Mouse (Mus musculus) left cerebral cortex, postnatal 4 days (tissue): ENCODE data around the gene 5330417C22Rik. TPM values are rescaled to one million over a fixed set of nuclear protein-coding genes. Genes with fewer than 3 reads are reported as not detected.

Source experiments
- DNase-seq: peaks from one replicate; pipeline ENCODE4 v3.0.0-alpha.2; 2022
- intact Hi-C: fragments of 180-260 bp; cut with DNase I; formaldehyde crosslinking; loops from one replicate; pipeline ENCODE4 v1.15.1; 2025
- microRNA-seq: library from miRNA; unstranded; fragments of <30 nt; microRNA quantifications from one replicate; pipeline ENCODE4 v1.2.0, GENCODE M21; 2022
- total RNA-seq, 2 experiments: library from RNA; stranded (reverse); gene quantifications; 2 replicates each; pipeline ENCODE4 v1.2.3; 2021

5330417C22Rik gene
- total RNA-seq, 2 experiments from 2014 or later, result 17.6 to 20.1 TPM

DNA sequence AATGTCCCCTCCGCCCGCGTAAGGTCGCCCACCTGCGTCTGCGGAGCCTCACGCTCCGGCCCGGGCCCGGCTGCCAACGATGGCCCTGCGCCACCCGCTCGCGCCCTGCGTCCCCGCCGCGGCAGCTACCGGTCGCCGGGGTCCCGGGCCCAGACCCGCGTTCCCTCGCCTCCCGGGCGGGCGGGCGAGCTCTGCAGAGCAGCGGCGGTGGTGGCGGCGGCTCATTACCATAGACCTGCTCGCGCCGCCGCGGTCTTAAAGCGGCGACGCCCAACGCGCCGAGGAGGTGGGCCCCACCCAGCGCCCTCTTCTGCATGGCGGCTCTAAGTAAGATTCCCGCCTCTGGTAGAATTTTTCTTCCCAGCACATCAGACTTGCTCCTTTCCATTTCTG is 120.5 kb downstream of the 5330417C22Rik start:
- intact Hi-C loops, result no loop called here
- DNase-seq, result peak; percentile 87

DNA sequence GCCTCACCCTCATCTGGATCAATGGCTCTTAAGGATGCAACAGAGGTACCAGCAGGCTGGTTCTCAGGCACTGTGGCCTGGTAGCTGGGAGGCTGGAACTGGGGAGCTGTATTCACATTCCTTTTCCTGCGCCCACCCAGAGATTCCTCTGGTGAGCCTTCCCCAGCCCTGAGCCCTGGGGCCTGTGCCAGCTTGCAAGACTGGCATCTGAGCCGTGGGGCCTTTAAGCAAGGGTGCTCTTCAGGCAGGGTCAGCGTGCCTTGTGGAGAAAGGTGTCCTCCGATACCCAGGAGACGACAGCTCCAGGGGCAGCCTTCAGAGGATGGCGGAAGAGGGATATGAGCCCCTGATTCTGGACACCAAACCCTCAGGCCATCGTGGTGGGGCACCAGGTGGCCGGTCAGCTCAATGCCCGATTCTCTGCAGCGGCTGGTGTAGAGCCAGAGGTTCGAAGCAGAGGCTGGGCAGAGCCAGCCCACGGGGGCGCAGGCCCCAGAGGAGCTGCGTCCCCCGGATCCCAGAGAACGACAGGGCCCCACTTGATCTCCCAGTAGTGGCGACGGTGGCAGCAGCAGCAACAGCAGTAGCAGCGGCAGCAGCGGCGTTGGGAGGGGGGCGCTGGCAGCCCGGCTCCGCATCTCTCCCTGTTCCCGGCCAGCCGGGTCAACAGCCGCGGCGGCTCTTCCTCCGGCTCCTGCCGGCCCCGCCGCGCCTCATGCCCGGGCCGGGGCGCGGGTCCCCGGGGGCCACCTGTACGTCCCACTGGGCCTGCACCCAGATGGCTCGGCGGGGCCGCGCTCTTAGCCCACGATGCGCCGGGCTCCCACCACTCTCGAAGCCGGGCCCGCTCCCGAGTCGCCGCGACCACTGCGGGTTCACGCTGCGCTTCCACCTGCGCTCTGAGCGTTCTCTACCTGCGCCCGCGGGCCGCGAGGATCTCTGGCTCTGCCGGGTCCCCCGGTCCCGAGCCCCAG is 121.2 kb downstream of the 5330417C22Rik start, which contains the start of gene Celsr2:
Gene Celsr2 (minus strand): TSS at position 696 of the 974 bp plus-strand sequence.
- intact Hi-C loops, result no loop called here
- peak; percentile 51 for DNase-seq

DNA sequence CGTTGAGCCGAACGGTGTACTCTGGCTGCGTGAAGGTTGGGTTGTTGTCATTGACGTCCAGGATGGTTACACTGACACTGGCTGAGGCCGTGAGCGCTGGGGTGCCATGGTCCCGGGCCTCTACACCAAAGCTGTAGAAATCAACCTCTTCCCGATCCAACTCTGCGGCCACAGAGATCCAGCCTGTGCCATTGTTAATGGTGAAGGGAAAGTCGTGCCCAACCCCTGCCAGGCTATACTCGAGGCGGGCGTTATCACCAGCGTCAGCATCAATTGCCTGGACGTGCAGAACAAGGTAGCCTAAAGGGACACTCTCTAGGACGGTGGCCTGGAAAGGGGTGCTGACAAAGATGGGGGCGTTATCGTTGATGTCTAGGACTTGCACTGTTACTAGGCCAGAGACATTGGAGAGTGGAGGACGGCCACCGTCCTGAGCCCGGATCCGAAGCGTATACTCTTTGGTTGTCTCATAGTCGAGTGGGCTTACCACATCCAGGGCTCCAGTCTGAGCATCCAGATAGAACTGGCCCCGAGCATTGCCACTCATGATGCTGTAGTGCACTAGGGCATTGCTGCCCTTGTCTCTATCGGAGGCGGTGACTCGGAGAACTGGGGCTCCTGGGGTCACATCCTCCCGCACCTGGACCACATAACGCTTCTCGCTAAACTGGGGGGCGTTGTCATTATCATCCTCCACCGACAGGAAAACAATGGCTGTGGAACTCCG is 122.5 kb downstream of the 5330417C22Rik start:
- DNase-seq, result no peak
- intact Hi-C loops, result no loop called here

GRCm38 (mm10) chr3:108411754-108412121 is 124.6 kb downstream of the 5330417C22Rik start:
- intact Hi-C loops, result no loop called here
- DNase-seq, result peak; percentile 94

- intact Hi-C loops, result no loop called here
- DNase-seq, result peak; percentile 58
Measured at GRCm38 (mm10) chr3:108411026-108411753, 125.1 kb downstream of the 5330417C22Rik start.

DNA sequence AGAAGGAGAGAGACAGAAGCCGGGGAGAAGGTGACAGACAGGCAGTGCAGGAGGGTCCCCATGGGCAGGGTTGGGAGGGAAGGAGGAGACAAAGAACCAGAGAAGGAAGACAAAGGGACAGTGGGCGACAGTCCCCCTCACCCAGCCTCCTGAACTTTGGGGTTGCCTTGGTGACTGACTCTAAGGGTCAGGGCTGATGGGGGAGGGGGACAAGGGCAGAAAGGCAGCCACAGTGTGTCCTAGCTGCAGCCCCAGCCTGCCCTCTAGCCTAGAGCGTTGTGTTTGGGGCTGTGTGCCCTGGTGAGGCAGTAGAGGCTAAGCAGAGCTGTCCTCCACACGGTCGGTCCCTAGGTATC is 126.0 kb downstream of the 5330417C22Rik start:
- no peak for DNase-seq
- intact Hi-C loops, result no loop called here

GRCm38 (mm10) chr3:108409656-108410358 is 126.5 kb downstream of the 5330417C22Rik start:
- peak; percentile 82 for DNase-seq

GRCm38 (mm10) chr3:108408517-108409008 is 127.8 kb downstream of the 5330417C22Rik start:
- no peak for DNase-seq
- intact Hi-C loops, result no loop called here

More at GRCm38 (mm10) chr3:108409656-108410358, 126.5 kb downstream of the 5330417C22Rik start:
- intact Hi-C loops, result no loop called here

DNA sequence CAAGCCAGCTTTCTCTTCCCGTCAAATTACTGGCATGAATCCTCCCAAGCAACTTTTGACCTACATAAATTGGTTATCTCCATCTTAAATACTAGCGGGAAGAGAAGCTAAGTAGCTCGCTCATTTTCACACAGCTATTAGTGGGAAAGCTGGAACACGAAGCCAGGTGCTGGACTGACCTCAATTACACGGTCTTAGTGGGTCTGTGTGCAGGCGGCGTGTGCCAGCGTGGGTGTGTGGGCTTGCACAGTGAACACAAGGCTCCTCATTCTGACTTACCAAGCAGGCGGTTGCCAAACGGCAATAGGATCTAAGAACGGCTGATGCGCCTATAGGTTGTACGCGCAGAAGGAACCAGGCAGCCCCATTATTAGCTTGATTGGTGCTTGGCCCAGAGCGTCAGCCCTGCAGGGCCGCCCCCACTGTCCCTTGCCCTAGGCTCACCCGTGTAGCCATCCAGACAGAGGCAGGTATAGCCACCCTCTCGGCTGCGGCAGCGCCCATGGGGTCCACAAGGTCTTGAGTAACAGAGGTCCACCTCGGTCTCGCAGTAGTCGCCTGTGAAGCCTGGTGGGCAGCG is 129.9 kb downstream of the 5330417C22Rik start:
- DNase-seq, result peak; percentile 29
- intact Hi-C loops, result no loop called here

Small RNA genes lying within 50 kb of the gene (microRNA-seq; reads per million reads assigned to microRNA genes)
- gene Gm22860, result not detected

Other genes with a start within 250 kb of the 5330417C22Rik start
- under 1 TPM in 1 of 2 experiments, not detected in 1; 0.30 TPM for gene Mybphl, start 171.6 kb downstream of the 5330417C22Rik start, total RNA-seq
- 1 to 10 TPM; 4.3 to 6.9 TPM for gene Psrc1, start 152.7 kb downstream of the 5330417C22Rik start, total RNA-seq
- gene Celsr2, start 121.0 kb downstream of the 5330417C22Rik start, total RNA-seq, result 100 to 1,000 TPM; 136 to 149 TPM
- 100 to 1,000 TPM; 194 to 199 TPM for gene Sars, start 91.3 kb downstream of the 5330417C22Rik start, total RNA-seq
- gene 1700013F07Rik, start 2.4 kb downstream of the 5330417C22Rik start, total RNA-seq, result 1 to 10 TPM; 2.4 to 2.7 TPM
- 10 to 100 TPM; 45.4 to 46.1 TPM for gene Tmem167b, start 25.9 kb upstream of the 5330417C22Rik start, total RNA-seq
- gene Taf13, start 35.2 kb upstream of the 5330417C22Rik start, total RNA-seq, result 10 to 100 TPM; 22.3 to 26.3 TPM
- 100 to 1,000 TPM; 184 to 186 TPM for gene Wdr47, start 54.7 kb upstream of the 5330417C22Rik start, total RNA-seq
- gene Clcc1, start 117.4 kb upstream of the 5330417C22Rik start, total RNA-seq, result 10 to 100 TPM; 21.6 to 22.5 TPM
- gene Gpsm2, start 185.8 kb upstream of the 5330417C22Rik start, total RNA-seq, result 10 to 100 TPM; 13.9 to 16.2 TPM
- gene Aknad1, start 203.1 kb upstream of the 5330417C22Rik start, total RNA-seq, result not detected